Mouse (Mus musculus) ES-Bruce4 (cell line): ENCODE results near the gene Usf1.

Experiments
- CTCF ChIP-seq: IDR thresholded peaks from one replicate; pipeline ENCODE4 v1.8.1; 2011; ENCODE audit warnings: low read depth, low read length
- POLR2A ChIP-seq: IDR thresholded peaks from one replicate; pipeline ENCODE4 v1.8.1; 2011; ENCODE audit warnings: low read length; ENCODE audit not compliant: insufficient read depth

GRCm38 (mm10) chr1:171407263-171407662 is 3.9 kb upstream of the Usf1 start:
- no peak for TF ChIP-seq POLR2A
- no peak for TF ChIP-seq CTCF
